Mouse (Mus musculus): ENCODE measurements at regions not wholly inside any gene's neighbourhood (a gene's known extent, or its start where the extent isn't known, plus 50 kb on each side); places are given as distances from the start of the nearest gene placed in this dataset.

- TF ChIP-seq CTCF (IDR thresholded peaks at IDR 0.05; ENCODE audit: low read depth, low read length), result no peak
- TF ChIP-seq EP300 (IDR thresholded peaks at IDR 0.05; ENCODE audit: insufficient read depth, low read depth, low read length), result no peak
These were observed 202.2 kb downstream of the Trim29 start for GRCm38 (mm10) chr9:43512806-43513205.
